Mouse (Mus musculus) left cerebral cortex, adult 9 months (tissue): ENCODE results near the gene Ddx20.

Experiments used
- DNase-seq, 2 experiments: peaks; one replicate each; pipeline ENCODE4 v3.0.0; 2022; ENCODE audit warnings: low spot score in 2 of 2

The Ddx20 gene

DNA sequence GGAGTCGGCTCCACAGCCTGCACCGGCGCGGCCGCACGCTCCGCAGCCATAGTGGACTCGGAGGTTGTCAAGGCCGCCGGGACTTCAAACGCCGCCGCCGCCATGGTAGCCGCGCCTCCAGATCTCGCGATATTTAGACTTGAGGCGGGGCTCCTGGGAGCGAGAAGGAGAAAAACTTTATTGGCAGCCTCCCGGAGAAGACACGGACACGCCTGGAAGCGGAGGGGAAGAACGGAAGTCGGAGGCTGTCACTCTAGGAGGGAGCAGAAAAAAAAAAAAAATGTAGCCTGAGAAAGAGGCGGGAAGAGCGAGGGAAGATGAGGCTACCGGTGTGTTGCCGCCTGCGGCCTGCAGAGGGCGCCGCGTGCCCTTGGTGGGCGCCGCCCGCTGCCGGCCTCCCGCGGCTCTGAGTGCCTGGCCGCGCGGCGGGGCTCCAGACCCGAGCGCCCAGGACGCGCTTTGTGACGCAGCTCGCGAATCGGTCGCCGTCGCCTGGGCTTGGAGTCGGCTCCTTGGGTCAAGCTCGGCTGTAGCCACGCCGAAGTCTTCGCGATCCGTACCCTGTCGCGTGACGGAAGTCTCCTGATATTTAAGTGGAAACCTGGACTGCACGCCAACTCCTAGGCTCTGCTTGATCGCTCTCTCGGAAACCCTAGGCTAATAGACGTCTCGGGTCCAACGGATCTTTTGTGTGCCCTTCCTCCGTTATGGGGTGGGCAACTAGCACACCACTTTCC lies at the start of gene Ddx20:
Ddx20 (minus strand) TSS at position 251 of the 737 bp plus-strand sequence.
- DNase-seq: peak; percentile 95

GRCm38 (mm10) chr3:105737070-105737469 lies 49.7 kb upstream of the Ddx20 start:
- DNase-seq: no peak

- DNase-seq: no peak
Observed at GRCm38 (mm10) chr3:105736148-105736547, 48.8 kb upstream of the Ddx20 start.

DNA sequence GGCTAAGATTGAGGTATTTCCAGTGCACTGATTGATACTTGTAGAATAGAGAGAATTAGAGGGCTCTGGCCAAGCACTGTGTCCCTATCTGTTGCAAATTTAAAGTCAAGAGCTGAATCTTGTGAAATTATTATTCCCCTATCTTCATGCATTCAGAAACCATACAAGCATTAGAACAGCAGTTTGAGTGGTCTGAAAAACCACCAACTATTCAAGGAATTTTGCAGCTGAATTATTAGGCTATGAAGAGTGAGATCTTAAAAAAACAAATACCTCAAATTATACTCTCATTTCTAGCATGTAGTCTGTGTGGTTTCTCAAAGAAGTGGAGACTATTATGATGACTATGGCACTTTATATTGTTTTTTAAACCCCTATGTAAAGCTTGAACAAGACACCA lies 47.9 kb upstream of the Ddx20 start:
- no peak for DNase-seq

GRCm38 (mm10) chr3:105733538-105733937 lies 46.2 kb upstream of the Ddx20 start:
- DNase-seq: no peak

GRCm38 (mm10) chr3:105732360-105732759 lies 45.0 kb upstream of the Ddx20 start:
- no peak for DNase-seq

DNA sequence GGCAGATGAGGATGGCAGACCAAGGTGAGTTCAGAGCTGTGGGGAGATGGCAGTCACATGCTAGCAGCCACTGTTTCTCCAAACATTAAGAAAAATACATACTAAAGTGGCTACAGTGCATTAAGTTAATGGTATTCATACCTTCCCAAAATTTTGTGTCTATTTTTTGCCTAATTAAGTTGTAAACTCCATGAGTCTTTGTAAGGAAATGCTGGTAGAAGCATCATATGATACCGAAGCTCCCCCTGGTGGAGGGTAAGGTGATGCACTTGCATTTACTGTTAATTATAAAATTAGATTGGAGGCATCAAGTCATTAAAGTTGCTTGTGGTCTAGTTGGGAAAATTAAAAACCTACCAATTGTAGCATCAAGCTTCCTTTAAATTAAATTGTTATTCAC lies 38.7 kb upstream of the Ddx20 start:
- DNase-seq: peak in 1 of 2 experiments; percentile 63

GRCm38 (mm10) chr3:105722510-105722909 lies 35.1 kb upstream of the Ddx20 start:
- DNase-seq: no peak

- no peak for DNase-seq
Observed at GRCm38 (mm10) chr3:105721681-105722201, 34.4 kb upstream of the Ddx20 start.

- DNase-seq: no peak
Observed at GRCm38 (mm10) chr3:105720514-105720913, 33.1 kb upstream of the Ddx20 start.

- no peak for DNase-seq
Observed at GRCm38 (mm10) chr3:105719979-105720378, 32.6 kb upstream of the Ddx20 start.

- no peak for DNase-seq
Observed at GRCm38 (mm10) chr3:105718746-105719145, 31.4 kb upstream of the Ddx20 start.

GRCm38 (mm10) chr3:105717856-105718555 lies 30.6 kb upstream of the Ddx20 start:
- peak in 1 of 2 experiments; percentile 38 for DNase-seq

DNA sequence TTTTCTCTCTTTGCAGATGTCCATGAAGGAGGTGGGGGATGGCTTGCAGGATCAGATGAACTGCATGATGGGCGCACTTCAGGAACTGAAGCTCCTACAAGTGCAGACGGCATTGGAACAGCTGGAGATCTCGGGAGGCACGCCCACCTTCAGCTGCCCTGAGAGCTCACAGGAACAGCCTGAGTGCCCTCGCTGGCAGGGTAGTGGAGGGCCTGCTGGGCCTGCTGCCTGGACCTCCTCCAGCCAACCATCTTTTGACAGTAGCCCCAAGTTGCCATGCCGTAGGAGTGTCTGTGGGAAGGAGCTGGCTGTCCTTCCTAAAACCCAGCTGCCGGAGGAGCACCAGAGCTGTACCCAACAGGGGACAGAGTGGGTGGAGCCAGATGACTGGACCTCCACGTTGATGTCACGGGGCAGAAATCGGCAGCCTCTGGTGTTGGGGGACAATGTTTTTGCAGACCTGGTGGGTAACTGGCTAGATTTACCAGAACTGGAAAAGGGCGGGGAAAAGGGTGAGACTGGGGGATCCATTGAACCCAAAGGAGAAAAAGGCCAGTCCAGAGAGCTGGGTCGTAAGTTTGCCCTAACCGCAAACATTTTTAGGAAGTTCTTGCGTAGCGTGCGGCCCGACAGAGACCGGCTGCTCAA lies 29.1 kb upstream of the Ddx20 start:
- peak in 1 of 2 experiments; percentile 59 for DNase-seq

DNA sequence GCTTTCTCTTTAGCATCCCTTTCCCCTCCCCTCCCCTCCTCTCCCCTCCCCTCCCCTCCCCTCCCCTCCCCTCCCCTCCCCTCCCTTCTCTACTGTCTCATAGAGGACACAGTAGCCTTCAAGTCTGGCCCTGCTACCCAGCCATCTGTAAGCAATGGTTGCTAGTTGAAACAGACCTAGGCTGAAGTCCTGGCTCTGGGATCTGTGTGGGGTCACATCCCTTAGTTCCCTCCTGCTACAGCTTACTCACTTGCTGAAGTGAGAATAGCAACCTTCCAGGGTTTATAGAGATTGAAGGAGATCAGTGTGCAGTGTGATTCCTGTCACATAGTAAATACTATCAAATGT lies 27.4 kb upstream of the Ddx20 start:
- no peak for DNase-seq

DNA sequence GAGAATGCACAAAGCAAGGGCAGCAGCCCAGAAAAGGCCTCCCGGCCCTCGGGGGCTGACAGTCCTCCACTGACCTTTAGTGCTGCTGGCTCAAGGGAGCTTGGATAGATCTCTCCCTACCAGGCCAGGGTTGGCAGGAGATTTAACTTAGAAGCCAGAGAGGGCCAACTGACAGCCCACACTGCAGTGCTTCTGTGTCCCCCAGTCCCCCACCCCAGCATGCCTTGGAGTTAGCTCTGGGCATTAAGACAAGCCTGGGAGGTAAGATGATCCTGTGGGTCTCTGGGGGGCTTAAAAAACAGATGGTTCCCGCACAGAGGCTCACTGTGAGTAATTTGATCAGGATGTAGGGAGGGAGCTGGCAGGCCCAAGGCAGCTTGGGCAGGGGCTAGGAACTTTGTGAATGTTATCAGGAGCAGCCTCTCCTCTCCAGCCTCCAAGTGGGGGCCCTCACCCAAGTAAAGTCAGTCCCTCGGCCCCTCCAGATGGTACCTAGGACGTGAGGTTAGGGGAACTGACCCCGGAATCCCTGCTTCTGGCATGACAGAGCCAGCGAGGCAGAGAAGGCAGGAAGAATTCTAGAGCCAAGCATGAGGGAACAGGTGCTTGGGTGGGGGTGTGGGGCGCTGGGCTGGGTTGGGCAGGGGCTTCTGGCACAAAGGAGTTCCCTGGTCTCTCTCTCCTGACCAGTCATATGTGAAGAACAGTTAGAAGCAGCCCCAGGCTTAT lies 26.9 kb upstream of the Ddx20 start:
- DNase-seq: no peak

- DNase-seq: no peak
Observed at GRCm38 (mm10) chr3:105712827-105713226, 25.5 kb upstream of the Ddx20 start.

GRCm38 (mm10) chr3:105711741-105712140 lies 24.4 kb upstream of the Ddx20 start:
- no peak for DNase-seq

DNA sequence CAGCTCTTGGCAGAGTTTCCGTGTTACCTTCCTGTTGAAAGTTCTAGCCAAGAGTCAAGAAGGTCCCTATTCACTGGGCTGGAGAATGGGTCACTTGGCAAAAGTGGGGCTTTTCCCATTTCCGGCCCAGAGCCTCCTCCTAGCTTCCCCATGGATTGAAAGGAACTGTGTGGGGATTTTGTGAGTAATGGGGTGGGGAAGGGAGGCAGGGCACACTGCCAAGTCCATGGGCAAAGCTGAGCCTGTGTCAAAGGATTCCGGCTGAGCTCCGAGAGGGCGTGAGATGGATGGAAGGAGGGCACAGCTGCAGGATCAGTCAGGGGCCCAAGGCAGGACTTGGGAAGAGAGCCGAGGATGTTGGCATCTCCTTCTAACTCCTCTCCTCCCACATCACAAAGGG lies 22.9 kb upstream of the Ddx20 start:
- peak in 1 of 2 experiments; percentile 40 for DNase-seq

DNA sequence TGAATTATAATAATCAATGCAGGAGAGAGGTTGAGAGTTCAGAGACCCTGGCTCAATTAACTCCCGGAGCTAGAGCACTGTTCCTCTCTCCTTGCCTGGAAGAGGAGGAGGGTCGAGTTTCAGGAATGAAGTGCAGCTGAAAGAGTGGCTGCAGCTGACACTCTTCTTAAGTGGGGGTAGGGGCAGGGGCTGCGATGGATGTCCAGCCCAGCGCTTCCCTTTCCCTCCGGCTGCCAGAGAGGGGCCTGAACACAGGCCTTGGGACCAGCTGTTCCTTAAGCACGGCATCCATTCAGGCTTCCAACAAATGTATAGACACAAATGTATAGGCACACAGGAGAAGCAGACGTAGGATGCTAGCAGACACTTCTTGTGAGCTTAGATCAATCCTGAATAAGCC lies 20.2 kb upstream of the Ddx20 start:
- no peak for DNase-seq

- peak in 1 of 2 experiments; percentile 82 for DNase-seq
Observed at GRCm38 (mm10) chr3:105706366-105707020, 19.1 kb upstream of the Ddx20 start.
